Mouse (Mus musculus): ENCODE data around the gene Ebf3. TPM values are rescaled to one million over a fixed set of nuclear protein-coding genes. Genes with fewer than 3 reads are reported as not detected.

Ebf3 gene
- not detected for total RNA-seq (2023)

DNA sequence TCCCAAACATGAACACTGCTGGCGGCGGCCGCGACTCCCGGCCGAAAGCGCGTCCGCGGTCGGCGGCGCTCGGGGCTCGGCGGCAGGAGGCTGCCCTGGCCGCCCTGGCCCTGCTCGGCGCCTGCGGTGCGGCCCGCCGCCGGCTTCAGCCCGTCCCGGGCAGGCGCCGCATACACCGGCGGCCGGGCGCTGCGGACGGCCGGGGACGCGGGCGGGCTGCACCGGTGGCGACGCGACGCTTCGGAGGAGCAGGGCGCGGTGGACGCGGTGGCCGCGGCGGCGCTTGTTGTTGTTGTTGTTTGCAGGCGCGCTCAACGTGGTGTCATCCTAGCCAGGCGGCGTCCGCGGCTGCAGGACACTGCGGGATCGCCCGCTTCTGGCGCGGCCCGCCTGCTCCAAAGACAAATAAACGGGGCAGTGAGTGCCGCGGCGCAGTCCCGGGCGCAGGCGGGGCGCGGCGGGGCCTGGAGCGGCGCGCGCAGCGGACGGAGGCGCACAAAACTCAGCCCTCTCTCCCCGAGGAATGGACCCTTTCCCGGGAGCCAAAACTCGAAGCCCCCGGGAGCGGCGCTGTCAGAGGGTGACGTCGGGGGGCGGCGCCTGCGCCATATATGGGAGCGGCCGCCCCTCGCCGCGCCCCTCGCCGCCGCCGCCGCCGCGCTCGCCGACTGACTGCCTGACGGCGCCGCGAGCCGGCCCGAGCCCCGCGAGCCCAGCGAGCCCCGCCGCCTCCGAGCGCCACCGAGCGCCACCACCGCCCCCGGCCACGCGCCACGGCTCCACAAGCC is at the start of gene Ebf3:
Gene Ebf3 (minus strand): TSS at position 542 of the 788 bp plus-strand sequence.

Other genes with a start within 250 kb of the Ebf3 start
- gene 9430038I01Rik, start 96.3 kb upstream of the Ebf3 start, total RNA-seq (2023), result 18.4 TPM
- gene Glrx3, start 123.2 kb upstream of the Ebf3 start, total RNA-seq (2023), result 54.1 TPM